Mouse (Mus musculus): ENCODE measurements around the gene Ear1.
"Not testable (repeated sequence)": the region's sequence is repeated elsewhere in the genome, so short reads cannot be mapped to it uniquely, and the experiment has no call there.

Ear1 gene

GRCm38 (mm10) chr14:43875417-43875816, at the start of gene Ear1:
Gene Ear1, minus strand, starts transcription at chr14:43875517.
- not testable (repeated sequence) for DNase-seq (ENCODE audit: extremely low spot score, low read depth, low spot score)

DNA sequence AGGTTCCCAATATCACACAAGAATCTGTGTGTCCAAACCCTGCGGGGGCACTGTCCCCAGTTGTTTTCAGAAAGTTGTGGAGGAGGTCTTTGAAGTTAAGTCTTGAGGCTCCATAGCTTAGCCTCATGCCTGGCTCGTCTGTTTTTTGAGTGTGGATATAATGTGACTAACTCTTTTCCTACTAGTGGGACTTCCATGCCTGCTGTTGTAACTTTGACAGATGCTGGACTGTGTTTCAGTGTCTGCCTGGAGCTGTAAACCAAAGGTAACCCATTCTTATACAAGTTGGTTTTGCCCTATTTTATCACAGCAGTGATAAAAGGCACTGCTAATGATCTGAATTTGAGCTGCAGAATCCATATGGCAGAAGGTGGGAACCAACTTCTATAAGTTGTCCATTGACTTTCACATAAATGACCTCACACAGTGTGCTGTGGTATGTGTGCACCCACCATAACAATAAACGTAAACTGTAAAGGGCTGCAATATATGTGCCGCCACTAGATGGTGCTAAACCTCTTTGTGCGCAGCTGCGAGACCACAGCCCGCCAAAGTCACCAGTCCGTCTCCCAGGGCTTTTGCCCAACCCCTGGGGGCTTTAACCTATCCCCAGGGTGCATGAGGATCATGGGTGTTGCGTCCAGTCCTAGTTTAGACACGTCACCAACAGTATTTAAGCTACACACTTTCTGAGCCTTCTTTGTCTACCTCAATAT, 49.5 kb upstream of the Ear1 start, which contains the start of gene Gm8113:
Gene Gm8113, plus strand, starts transcription at position 703 of the 716 bp plus-strand sequence.
- DNase-seq (ENCODE audit: extremely low spot score, low read depth, low spot score), result not testable (repeated sequence)

DNA sequence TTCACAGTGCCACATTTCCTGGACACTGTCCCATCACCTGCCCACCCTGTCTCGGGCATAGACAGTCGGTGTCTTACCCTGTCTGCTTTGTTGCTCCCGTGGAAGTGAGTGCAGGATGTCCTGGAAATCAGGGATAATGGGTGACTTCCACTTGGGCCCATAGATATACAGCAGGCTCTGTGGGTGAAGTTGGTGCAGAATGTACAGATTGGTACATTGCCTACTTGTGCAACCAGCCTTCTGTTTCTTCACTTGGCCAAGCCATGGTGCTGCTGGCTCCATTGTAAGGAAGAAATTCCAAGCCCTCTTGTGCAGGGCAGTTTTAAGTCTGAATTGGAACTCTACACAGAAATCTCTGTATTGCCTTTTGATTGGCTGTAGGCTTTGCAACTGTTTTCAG, 48.1 kb upstream of the Ear1 start, which contains the start of gene Ear10:
Gene Ear10, minus strand, starts transcription at position 101 of the 400 bp plus-strand sequence.
- DNase-seq (ENCODE audit: extremely low spot score, low read depth, low spot score), result not testable (repeated sequence)

DNA sequence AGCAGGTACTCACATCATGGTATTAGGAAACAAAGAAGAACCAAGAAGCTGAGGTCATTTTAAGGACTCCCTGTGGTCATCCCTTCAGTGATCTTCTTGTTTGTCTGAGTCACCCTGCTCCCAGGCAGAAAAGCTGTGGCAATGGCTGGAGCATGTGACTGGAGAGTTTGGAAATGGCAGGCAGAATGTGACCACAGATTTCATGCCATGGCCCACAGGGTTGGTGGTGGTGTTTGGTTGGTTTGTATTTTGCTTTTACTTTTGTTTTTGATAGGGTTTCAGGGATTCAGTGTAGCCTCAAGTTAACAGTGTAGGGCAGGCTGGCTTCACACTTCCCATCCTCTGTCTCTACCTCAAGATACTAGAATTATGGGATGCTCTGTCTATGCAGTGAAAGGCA, 42.9 kb upstream of the Ear1 start:
- not testable (repeated sequence) for DNase-seq (ENCODE audit: extremely low spot score, low read depth, low spot score)

- DNase-seq (ENCODE audit: extremely low spot score, low read depth, low spot score), result not testable (repeated sequence)
These were observed 23.3 kb upstream of the Ear1 start for GRCm38 (mm10) chr14:43898577-43898976.

DNA sequence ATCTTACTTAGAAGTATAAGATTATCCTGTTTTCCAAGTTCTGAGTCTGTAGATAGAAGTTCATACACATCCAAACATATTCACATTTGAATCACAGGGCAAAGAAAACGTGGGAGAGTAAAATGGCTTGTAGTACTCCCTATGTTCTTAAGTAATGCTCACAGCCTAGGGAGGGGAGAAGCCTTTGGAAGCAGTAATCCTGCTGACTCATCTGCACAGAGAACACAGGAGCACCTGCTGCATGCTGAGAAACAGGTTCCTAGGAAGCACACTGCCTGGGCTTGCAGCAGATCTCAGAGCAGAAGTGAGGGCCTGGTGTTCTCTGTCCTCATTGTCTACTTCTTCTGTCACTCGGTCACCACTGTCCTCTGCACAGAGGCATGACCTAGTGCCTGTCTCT, 20.0 kb upstream of the Ear1 start:
- DNase-seq (ENCODE audit: extremely low spot score, low read depth, low spot score), result not testable (repeated sequence)

GRCm38 (mm10) chr14:43891288-43891687, 16.0 kb upstream of the Ear1 start:
- not testable (repeated sequence) for DNase-seq (ENCODE audit: extremely low spot score, low read depth, low spot score)

DNA sequence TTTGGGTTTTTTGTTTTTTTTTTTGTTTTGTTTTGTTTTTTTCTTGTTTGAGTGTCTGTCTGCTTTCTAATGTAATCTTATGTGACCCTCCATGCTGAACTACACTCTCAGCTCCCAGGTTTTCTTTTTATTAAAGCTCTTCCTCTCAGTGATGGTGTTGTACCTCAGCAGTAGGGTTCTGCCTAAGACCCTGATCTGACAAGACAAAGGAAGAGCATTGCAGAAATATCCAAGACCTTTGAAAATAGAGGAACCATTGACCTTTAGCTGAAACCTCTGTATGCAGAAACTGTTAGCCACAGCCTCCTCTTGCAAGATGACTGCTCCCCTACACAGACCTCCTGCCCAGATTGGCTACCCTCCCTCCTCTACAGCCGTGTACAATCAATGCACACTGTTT, 10.9 kb upstream of the Ear1 start:
- DNase-seq (ENCODE audit: extremely low spot score, low read depth, low spot score), result not testable (repeated sequence)

- DNase-seq (ENCODE audit: extremely low spot score, low read depth, low spot score), result not testable (repeated sequence)
These were observed 4.7 kb upstream of the Ear1 start for GRCm38 (mm10) chr14:43879966-43880545.

- DNase-seq (ENCODE audit: extremely low spot score, low read depth, low spot score), result not testable (repeated sequence)
These were observed 2.5 kb upstream of the Ear1 start for GRCm38 (mm10) chr14:43877789-43878188.

- not testable (repeated sequence) for DNase-seq (ENCODE audit: extremely low spot score, low read depth, low spot score)
These were observed 455 bp downstream of the Ear1 start for GRCm38 (mm10) chr14:43874862-43875261.

DNA sequence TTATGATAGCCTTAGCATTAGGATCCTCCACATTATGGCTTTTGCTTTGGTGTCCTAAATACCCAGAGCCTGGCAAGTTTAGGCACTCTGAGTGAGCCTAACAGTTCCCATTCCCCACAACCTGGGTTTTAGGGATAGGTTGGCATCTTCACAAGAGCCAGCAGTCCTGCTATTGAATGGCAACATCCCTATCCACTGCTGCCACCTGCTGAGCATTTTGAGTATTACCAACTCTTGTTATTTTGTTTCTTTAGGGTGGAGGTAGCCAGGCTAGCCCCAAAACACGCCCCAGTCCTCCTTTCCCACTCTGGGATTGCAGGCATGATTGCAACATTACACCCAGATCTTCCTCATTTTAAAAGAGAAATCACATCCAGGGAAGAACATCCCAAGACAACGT, 14.8 kb downstream of the Ear1 start:
- DNase-seq (ENCODE audit: extremely low spot score, low read depth, low spot score), result not testable (repeated sequence)

GRCm38 (mm10) chr14:43859465-43859864, 15.9 kb downstream of the Ear1 start:
- not testable (repeated sequence) for DNase-seq (ENCODE audit: extremely low spot score, low read depth, low spot score)

- DNase-seq (ENCODE audit: extremely low spot score, low read depth, low spot score), result not testable (repeated sequence)
These were observed 31.3 kb downstream of the Ear1 start for GRCm38 (mm10) chr14:43843949-43844573.

- DNase-seq (ENCODE audit: extremely low spot score, low read depth, low spot score), result not testable (repeated sequence)
These were observed 34.3 kb downstream of the Ear1 start for GRCm38 (mm10) chr14:43840976-43841375.

GRCm38 (mm10) chr14:43835366-43835765, 40.0 kb downstream of the Ear1 start:
- not testable (repeated sequence) for DNase-seq (ENCODE audit: extremely low spot score, low read depth, low spot score)

DNA sequence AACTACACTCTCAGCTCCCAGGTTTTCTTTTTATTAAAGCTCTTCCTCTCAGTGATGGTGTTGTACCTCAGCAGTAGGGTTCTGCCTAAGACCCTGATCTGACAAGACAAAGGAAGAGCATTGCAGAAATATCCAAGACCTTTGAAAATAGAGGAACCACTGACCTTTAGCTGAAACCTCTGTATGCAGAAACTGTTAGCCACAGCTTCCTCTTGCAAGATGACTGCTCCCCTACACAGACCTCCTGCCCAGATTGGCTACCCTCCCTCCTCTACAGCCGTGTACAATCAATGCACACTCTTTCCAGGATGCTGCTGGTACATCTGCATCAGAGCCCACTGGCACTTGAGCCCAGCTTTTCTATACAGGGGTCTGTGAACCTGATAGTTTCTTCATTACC, 44.9 kb downstream of the Ear1 start:
- DNase-seq (ENCODE audit: extremely low spot score, low read depth, low spot score), result not testable (repeated sequence)

- not testable (repeated sequence) for DNase-seq (ENCODE audit: extremely low spot score, low read depth, low spot score)
These were observed 51.1 kb downstream of the Ear1 start for GRCm38 (mm10) chr14:43824176-43824575.

DNA sequence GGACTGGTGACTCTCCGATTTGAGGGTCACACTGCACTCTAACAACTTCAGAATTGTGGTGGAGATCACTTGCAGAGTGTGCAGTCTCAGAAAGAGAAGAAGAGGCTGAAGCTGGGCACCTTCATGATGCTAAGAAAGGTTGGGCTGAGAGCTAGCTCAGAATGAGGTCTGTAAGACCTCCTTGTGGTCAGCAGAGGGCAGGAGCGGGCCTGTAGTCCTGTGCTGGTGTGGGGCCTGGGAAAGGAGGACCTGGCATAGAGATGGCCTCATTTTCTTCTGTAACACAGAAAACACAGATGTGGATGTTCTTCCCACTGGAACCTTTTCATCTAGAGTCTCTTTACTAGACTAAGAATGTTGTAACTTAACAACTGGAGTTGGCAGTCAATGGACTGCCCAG, 53.4 kb downstream of the Ear1 start:
- not testable (repeated sequence) for DNase-seq (ENCODE audit: extremely low spot score, low read depth, low spot score)

GRCm38 (mm10) chr14:43812458-43812857, 62.9 kb downstream of the Ear1 start:
- not testable (repeated sequence) for DNase-seq (ENCODE audit: extremely low spot score, low read depth, low spot score)

DNA sequence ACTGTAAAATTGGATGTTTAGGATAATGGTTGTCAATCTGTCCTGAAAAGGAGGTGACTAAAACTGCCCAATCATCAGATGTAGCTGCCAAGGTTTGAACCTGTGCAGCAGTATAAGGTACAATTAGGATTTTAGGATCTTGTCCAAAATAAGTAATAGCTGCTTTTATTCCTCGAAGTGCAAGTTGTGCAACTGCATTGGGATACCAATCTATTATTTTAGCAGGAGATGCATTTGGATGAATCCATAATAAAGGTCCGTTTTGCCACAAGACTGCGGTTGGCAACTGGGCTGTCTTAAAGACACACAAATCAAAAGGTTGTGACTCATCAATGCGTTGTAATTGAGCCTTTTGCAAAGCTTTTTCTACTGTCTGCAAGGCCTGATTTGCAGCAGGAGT, 67.2 kb downstream of the Ear1 start:
- DNase-seq (ENCODE audit: extremely low spot score, low read depth, low spot score), result not testable (repeated sequence)

GRCm38 (mm10) chr14:43804435-43804834, 70.9 kb downstream of the Ear1 start:
- DNase-seq (ENCODE audit: extremely low spot score, low read depth, low spot score), result not testable (repeated sequence)
